Mouse (Mus musculus) ZHBTc4 (cell line): ENCODE results near the gene Itgb7.
A peak's percentile ranks its signal among the peaks of the same experiment; 100 is the strongest.
"Not testable (repeated sequence)": the region's sequence is repeated elsewhere in the genome, so short reads cannot be mapped to it uniquely, and the experiment has no call there.

Source experiments
- DNase-seq: peaks from one replicate; pipeline ENCODE4 v3.0.0-alpha.2; 2011; ENCODE audit warnings: low read depth, low spot score

Gene Itgb7

GRCm38 (mm10) chr15:102225619-102226018 is 6.1 kb downstream of the Itgb7 start:
- not testable (repeated sequence) for DNase-seq

GRCm38 (mm10) chr15:102224992-102225617 is 6.6 kb downstream of the Itgb7 start:
- no peak for DNase-seq

GRCm38 (mm10) chr15:102224186-102224991 is 7.4 kb downstream of the Itgb7 start:
- DNase-seq: peak; percentile 80

GRCm38 (mm10) chr15:102222386-102222785 is 9.4 kb downstream of the Itgb7 start:
- DNase-seq: peak; percentile 54

- DNase-seq: no peak
Observed at GRCm38 (mm10) chr15:102217325-102217724, 14.4 kb downstream of the Itgb7 start.

GRCm38 (mm10) chr15:102216459-102217228 is 15.1 kb downstream of the Itgb7 start:
- DNase-seq: no peak

GRCm38 (mm10) chr15:102215624-102216023 is 16.1 kb downstream of the Itgb7 start:
- DNase-seq: no peak

GRCm38 (mm10) chr15:102214132-102214531 is 17.6 kb downstream of the Itgb7 start:
- DNase-seq: no peak

- peak; percentile 70 for DNase-seq
Observed at GRCm38 (mm10) chr15:102211895-102212294, 19.8 kb downstream of the Itgb7 start.

- peak; percentile 70 for DNase-seq
Observed at GRCm38 (mm10) chr15:102210816-102211215, 20.9 kb downstream of the Itgb7 start.

- no peak for DNase-seq
Observed at GRCm38 (mm10) chr15:102209114-102209513, 22.6 kb downstream of the Itgb7 start.

- DNase-seq: no peak
Observed at GRCm38 (mm10) chr15:102208092-102208561, 23.6 kb downstream of the Itgb7 start.

GRCm38 (mm10) chr15:102207351-102207750 is 24.4 kb downstream of the Itgb7 start:
- no peak for DNase-seq

GRCm38 (mm10) chr15:102205779-102206178 is 26.0 kb downstream of the Itgb7 start:
- DNase-seq: peak; percentile 35

GRCm38 (mm10) chr15:102204674-102205505 is 26.9 kb downstream of the Itgb7 start, which contains the start of gene Csad:
TSS of gene Csad (minus strand) at chr15:102204724.
- peak; percentile 58 for DNase-seq

- peak; percentile 76 for DNase-seq
Observed at GRCm38 (mm10) chr15:102203835-102204381, 27.8 kb downstream of the Itgb7 start.

GRCm38 (mm10) chr15:102202971-102203834 is 28.5 kb downstream of the Itgb7 start, which contains the start of gene Zfp740:
TSS of gene Zfp740 (plus strand) at chr15:102203249.
- peak; percentile 96 for DNase-seq

GRCm38 (mm10) chr15:102198841-102199240 is 32.9 kb downstream of the Itgb7 start:
- no peak for DNase-seq

- DNase-seq: no peak
Observed at GRCm38 (mm10) chr15:102195373-102195772, 36.4 kb downstream of the Itgb7 start.

GRCm38 (mm10) chr15:102194439-102194838 is 37.3 kb downstream of the Itgb7 start:
- DNase-seq: no peak
